Mouse (Mus musculus) cerebellum, adult 2 months (tissue): ENCODE results near the gene Myo3b.

Experiments used
- CTCF ChIP-seq: fragments of 200-500 bp; IDR thresholded peaks from 2 replicates; pipeline ENCODE4 v1.5.1; 2011; ENCODE audit warnings: low read depth, mild to moderate bottlenecking, control low read depth, low read length, moderate library complexity, borderline replicate concordance; ENCODE audit not compliant: insufficient read depth
- POLR2A ChIP-seq: fragments of 200-500 bp; IDR thresholded peaks from 2 replicates; pipeline ENCODE4 v1.6.1; 2011; ENCODE audit warnings: low read length, control low read depth, borderline replicate concordance; ENCODE audit not compliant: insufficient read depth

DNA sequence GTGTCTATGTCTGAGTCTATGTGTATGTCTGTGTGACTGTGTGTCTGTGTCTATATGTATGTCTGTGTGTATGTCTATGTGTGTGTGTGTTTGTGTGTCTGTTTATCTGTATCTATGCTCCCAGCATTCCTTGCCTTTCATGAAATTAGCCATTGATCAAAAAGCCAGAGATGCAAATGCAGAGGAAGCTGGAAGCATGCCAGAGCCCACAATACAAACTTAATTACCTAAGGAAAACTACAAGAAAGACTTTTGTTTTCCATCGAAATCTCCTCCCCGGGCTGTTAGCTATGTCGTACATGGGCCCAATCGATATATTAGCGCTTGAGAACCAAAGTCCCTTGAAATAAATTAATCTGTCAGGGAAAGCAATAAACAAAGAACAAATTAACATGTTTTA is 367.9 kb downstream of the Myo3b start:
- TF ChIP-seq CTCF (no peak), POLR2A (no peak)
